Mouse (Mus musculus): ENCODE results near the gene Ghitm. TPM values are rescaled to one million over a fixed set of nuclear protein-coding genes. Genes with fewer than 3 reads are reported as not detected.

Ghitm gene
- 170 TPM for total RNA-seq (2023)

DNA sequence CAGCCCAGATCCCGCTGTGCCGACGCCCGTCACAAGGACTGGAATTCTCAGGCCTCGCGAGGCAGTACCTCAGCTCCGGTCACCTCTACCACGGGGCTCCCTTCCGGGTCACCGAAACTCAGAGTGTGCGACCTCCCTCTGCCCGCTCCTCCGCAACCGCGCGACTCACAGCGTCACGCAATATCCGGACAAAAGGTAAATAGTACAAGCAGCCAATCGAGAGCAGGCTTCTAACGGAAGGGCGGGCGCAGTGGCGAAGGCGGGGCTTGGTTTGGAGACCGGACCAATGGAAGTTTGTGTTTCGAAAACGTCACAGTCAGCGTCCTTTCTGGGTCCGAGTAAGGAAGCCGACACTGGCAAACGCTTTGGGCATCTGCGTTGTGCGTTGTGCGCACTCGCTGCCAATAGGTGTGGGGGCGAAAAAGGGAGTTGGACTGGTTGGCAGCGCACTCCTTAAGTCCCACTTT is at the start of gene Ghitm:
Gene Ghitm, minus strand, starts transcription at position 146 of the 467 bp plus-strand sequence.

DNA sequence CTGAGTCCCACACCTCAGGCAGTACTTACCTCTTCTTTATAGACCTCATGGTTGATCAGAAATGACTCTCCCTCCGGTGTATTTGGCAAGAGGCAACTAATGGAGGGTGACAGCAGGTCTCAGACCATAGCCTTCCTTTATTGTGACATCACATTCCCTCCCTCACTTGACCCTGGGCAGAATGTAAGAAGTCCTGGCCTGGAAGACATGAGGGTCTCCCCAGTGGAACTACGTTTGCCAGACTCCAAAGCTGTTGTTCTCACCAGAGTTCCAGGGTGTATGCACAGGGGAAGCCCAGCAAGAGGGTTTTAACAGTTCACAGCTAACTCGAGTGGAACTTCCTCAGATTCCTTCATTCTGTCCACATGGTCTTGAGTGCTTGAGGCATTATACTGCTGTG is 21.1 kb downstream of the Ghitm start, which contains the start of gene 2610528A11Rik:
Gene 2610528A11Rik, minus strand, starts transcription at position 101 of the 400 bp plus-strand sequence.

DNA sequence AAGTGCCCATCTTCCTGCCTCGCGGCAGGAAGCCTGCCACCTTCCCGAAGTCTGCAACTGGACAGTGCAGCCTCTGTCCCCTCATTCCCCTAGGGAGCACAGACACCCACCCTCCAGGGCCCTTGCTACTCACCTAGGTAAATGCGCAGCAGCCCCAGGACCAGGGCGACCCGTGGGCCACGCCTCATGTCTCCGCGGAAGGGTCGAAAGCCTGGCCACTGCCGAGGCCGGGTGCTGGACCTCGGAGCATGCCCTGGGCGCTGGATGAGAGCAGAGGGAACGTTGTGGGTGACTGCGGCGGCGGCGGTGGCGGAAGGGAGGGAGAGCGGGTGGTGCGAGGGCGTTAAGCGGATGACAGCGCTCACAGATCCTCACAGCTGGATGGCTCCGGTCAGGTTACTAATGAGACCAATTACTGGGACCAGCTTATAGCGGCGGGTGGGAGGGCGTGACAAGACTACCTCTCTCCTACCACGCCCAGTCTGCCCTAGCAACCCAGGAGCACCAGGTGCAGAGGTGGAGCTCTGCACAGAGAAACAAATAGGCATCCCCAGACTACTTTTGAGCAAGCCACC is 37.0 kb downstream of the Ghitm start, which contains the start of gene Cdhr1:
Gene Cdhr1, minus strand, starts transcription at position 392 of the 575 bp plus-strand sequence.

Other genes starting within 250 kb of the Ghitm start
- gene Ccser2, start 166.5 kb downstream of the Ghitm start, total RNA-seq (2023) = 32.3 TPM
- gene Rgr, start 86.3 kb downstream of the Ghitm start, total RNA-seq (2023) = not detected
- gene Lrit1, start 80.4 kb downstream of the Ghitm start, total RNA-seq (2023) = not detected
- gene Lrit2, start 67.3 kb downstream of the Ghitm start, total RNA-seq (2023) = not detected
- 0.21 TPM for gene Cdhr1, start 36.9 kb downstream of the Ghitm start, total RNA-seq (2023)
- not detected for gene 2610528A11Rik, start 21.2 kb downstream of the Ghitm start, total RNA-seq (2023)

All from CD8-positive naive resting alpha-beta T cell, adult 57 days (primary cell).